Mouse (Mus musculus): ENCODE measurements around the gene Akr7a5.

Akr7a5 gene

GRCm38 (mm10) chr4:139298671-139299366, 11.7 kb upstream of the Akr7a5 start:
- no peak for DNase-seq (ENCODE audit: low spot score in 2 of 2)

GRCm38 (mm10) chr4:139301780-139302179, 8.8 kb upstream of the Akr7a5 start:
- DNase-seq (ENCODE audit: low spot score in 2 of 2): no peak

- DNase-seq (ENCODE audit: low spot score in 2 of 2): no peak
These were observed 8.3 kb upstream of the Akr7a5 start for GRCm38 (mm10) chr4:139302241-139302640.

- DNase-seq (ENCODE audit: low spot score in 2 of 2): no peak
These were observed 5.0 kb upstream of the Akr7a5 start for GRCm38 (mm10) chr4:139305521-139305920.

GRCm38 (mm10) chr4:139307916-139308315, 2.6 kb upstream of the Akr7a5 start:
- DNase-seq (ENCODE audit: low spot score in 2 of 2): peak; percentile 35 to 59

- DNase-seq (ENCODE audit: low spot score in 2 of 2): no peak
These were observed 893 bp upstream of the Akr7a5 start for GRCm38 (mm10) chr4:139309651-139310050.

GRCm38 (mm10) chr4:139310899-139311701, 556 bp downstream of the Akr7a5 start:
- DNase-seq (ENCODE audit: low spot score in 2 of 2): no peak

GRCm38 (mm10) chr4:139311707-139312106, 1.2 kb downstream of the Akr7a5 start:
- DNase-seq (ENCODE audit: low spot score in 2 of 2): no peak

GRCm38 (mm10) chr4:139312632-139313031, 2.1 kb downstream of the Akr7a5 start:
- DNase-seq (ENCODE audit: low spot score in 2 of 2): no peak

- no peak for DNase-seq (ENCODE audit: low spot score in 2 of 2)
These were observed 7.9 kb downstream of the Akr7a5 start for GRCm38 (mm10) chr4:139318449-139318848.

- no peak for DNase-seq (ENCODE audit: low spot score in 2 of 2)
These were observed 9.2 kb downstream of the Akr7a5 start for GRCm38 (mm10) chr4:139319740-139320139.

GRCm38 (mm10) chr4:139330605-139331004, 20.1 kb downstream of the Akr7a5 start:
- peak; percentile 50 to 63 for DNase-seq (ENCODE audit: low spot score in 2 of 2)

- no peak for DNase-seq (ENCODE audit: low spot score in 2 of 2)
These were observed 24.2 kb downstream of the Akr7a5 start for GRCm38 (mm10) chr4:139334631-139335295.

- no peak for DNase-seq (ENCODE audit: low spot score in 2 of 2)
These were observed 25.0 kb downstream of the Akr7a5 start for GRCm38 (mm10) chr4:139335507-139335906.

- peak; percentile 23 to 63 for DNase-seq (ENCODE audit: low spot score in 2 of 2)
These were observed 26.4 kb downstream of the Akr7a5 start for GRCm38 (mm10) chr4:139336822-139337483.

- DNase-seq (ENCODE audit: low spot score in 2 of 2): no peak
These were observed 27.6 kb downstream of the Akr7a5 start for GRCm38 (mm10) chr4:139338145-139338544.

GRCm38 (mm10) chr4:139340835-139341234, 30.3 kb downstream of the Akr7a5 start:
- no peak for DNase-seq (ENCODE audit: low spot score in 2 of 2)

GRCm38 (mm10) chr4:139341556-139342233, 31.2 kb downstream of the Akr7a5 start:
- no peak for DNase-seq (ENCODE audit: low spot score in 2 of 2)

- DNase-seq (ENCODE audit: low spot score in 2 of 2): no peak
These were observed 33.2 kb downstream of the Akr7a5 start for GRCm38 (mm10) chr4:139343718-139344117.

- no peak for DNase-seq (ENCODE audit: low spot score in 2 of 2)
These were observed 35.0 kb downstream of the Akr7a5 start for GRCm38 (mm10) chr4:139345416-139346019.

Measured in heart, adult 9 months (tissue).